Mouse (Mus musculus) lung, postnatal 0 days (tissue): ENCODE measurements around the gene Wipf1.

Source experiments
- CTCF ChIP-seq: IDR thresholded peaks from 2 replicates; pipeline ENCODE4 v1.5.1; 2016; ENCODE audit warnings: antibody characterized with exemption, mild to moderate bottlenecking
- EP300 ChIP-seq: IDR thresholded peaks from 2 replicates; pipeline ENCODE4 v1.6.1; 2016; ENCODE audit warnings: antibody characterized with exemption, mild to moderate bottlenecking, control low read depth

DNA sequence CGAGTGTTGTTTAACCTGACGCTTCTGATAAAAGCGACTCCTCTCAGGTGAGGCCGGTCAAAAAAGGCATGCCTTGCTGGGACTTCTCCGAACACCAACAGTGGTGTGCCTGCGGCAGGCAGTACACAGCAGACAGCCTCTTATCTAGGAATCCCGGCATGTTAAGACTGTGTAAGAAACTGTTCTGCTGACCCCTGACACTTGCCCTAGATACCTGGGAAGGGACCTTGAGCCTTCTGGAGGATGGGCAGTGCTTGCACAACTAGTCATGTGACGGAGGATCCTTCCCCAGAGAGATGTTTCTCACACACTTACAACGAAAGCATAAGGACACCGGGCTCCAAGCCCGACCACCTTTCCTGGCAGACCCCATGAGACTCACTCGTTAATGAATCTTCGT, 28.7 kb downstream of the Wipf1 start:
- TF ChIP-seq CTCF, result no peak
- no peak for TF ChIP-seq EP300
